Mouse (Mus musculus): ENCODE data around the gene Serinc3.
"Not testable (repeated sequence)": the region's sequence is repeated elsewhere in the genome, so short reads cannot be mapped to it uniquely, and the experiment has no call there.

The Serinc3 gene

DNA sequence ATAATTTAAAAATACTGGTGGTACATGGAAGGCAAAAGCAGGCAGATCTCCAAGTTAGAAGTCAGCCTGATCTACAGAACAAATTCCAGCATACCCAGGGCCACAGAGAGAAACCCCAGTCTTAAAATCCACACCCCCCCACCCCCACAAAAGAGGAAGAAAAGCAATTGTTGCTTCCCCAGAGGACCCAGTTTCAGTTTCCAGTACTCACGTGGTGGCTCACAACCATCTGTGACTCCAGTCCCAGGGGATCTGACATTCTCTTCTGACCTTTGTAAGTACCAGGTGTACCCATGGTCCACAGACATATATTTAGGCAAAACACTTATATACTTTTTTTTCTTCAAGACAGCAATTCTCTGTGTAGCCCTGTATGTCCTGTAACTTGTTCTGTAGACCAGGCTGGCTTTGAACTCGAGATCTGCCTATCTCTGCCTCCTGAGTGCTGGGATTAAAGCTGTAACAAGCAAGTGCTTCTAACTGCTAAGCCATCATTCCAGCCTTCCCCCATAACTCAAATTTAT is 17.8 kb upstream of the Serinc3 start:
- in situ Hi-C loops (cut with MboI): loop anchor here (5.0 kb wide), 1 partner anchor 55 kb away; no protein-coding TSS in a partner anchor

- in situ Hi-C loops (cut with MboI): loop anchor here (5.0 kb wide), 1 partner anchor 55 kb away; no protein-coding TSS in a partner anchor
These were observed 17.1 kb upstream of the Serinc3 start for GRCm38 (mm10) chr2:163662076-163662475.

GRCm38 (mm10) chr2:163661371-163661850 is 16.5 kb upstream of the Serinc3 start:
- in situ Hi-C loops (cut with MboI): loop anchor here (5.0 kb wide), 1 partner anchor 56 kb away; no protein-coding TSS in a partner anchor

- in situ Hi-C loops (cut with MboI): loop anchor here (5.0 kb wide), 1 partner anchor 57 kb away; no protein-coding TSS in a partner anchor
These were observed 15.3 kb upstream of the Serinc3 start for GRCm38 (mm10) chr2:163660103-163660701.

DNA sequence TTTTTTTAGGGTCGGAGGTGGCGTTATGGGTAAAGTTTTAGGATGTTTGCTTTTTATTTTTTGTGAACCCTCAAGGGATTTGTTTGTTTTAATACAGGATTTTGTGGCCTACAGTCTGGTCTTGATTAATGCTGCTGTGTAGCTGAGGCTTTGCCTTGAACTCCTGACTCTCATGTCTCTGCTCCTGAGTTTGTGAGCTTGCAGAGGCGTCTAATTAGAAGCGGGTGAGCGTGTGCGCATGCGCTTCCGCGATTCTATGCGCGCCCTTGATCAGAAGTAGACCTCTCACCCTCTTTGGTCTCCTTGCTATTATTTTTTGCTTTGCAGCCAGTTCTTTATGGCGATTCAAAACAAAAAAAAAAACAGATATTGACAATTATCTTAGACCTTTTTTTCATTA is 14.5 kb upstream of the Serinc3 start:
- in situ Hi-C loops (cut with MboI): no loop called here

DNA sequence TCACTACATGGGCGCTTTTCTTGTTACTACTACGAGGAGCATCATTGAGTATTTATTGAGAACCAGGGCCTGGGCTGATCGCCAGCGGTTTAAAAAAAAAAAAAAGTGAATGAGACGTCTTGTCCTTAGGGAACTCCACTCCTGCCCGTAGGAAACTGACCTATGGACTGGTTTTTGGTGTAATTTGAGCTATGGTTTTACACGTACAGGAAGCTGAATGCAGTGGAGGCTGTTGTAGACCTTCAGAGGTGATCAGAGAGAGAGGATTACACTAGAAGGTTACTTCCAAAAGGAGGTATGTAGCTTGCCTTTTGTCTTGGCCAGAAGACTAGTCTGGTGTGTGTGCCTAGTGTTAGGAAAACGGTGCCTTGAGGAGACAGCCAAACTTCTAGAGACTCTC is 14.0 kb upstream of the Serinc3 start:
- in situ Hi-C loops (cut with MboI): no loop called here

DNA sequence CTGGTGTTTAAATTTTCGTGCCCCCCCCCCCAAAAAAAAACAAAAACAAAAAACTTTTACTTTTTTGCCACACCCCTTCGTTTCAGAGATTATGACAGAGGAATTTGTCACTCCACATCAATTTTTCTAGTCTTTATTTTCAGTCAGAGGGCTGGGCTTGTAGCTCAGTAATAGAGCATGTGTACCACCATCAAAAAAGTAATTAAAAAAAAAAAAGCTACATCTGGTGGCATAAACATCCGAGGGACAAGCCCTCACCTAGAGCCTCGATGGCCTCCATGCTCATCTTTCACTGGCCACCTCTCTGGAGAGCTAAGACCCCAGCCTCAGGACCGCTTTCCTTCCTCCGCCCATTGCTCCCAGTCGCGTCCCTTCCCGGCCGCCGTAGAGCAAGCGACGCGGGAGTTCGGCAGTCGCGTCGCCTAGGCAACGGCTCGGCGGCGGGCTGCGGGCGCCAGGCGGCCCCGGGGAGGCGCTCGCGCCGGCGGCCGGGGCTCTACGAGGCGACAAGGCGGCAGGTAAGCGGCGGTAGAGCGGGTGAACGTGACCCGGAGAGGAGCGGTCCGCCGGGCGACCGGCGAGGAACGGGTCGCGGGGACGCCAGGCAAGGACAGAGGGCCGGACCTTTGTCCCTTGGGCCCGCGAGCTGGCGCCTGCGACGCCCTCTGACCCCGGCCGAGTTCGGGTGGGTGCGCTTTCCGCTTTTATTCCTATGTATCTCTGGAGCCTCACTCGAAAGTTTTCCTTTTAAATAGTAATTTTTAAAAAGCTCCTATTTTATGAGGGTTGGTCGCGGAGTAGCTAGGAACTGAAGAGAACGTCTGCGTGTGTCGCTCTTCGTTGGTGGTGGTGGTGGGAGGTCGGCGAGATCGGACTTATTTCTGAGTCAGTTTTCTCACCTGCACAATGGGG is 13.3 kb upstream of the Serinc3 start, which contains the start of gene Pkig:
Gene Pkig (plus strand): TSS at position 412 of the 912 bp plus-strand sequence.
- in situ Hi-C loops (cut with MboI): no loop called here

GRCm38 (mm10) chr2:163657486-163657885 is 12.6 kb upstream of the Serinc3 start:
- in situ Hi-C loops (cut with MboI): no loop called here

DNA sequence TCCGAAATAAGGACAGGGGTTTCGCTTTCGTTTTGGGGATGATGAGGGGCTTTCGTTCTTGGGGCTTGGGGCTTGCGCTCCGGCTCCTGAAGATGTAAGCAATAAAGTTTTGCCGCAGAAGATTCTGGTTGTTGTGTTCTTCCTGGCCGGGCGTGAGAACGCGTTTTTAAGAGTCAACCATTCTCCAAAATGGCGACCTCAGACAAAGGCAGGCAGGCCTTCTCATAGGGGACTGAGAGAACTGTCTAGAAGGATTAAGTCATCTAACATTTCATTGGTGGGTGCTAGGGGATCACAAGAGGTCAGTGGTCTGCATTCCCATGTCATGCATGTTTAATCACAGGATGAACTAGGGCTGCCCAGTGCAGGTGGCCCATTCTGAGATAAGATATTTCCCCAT is 10.8 kb upstream of the Serinc3 start:
- in situ Hi-C loops (cut with MboI): not testable (repeated sequence)

DNA sequence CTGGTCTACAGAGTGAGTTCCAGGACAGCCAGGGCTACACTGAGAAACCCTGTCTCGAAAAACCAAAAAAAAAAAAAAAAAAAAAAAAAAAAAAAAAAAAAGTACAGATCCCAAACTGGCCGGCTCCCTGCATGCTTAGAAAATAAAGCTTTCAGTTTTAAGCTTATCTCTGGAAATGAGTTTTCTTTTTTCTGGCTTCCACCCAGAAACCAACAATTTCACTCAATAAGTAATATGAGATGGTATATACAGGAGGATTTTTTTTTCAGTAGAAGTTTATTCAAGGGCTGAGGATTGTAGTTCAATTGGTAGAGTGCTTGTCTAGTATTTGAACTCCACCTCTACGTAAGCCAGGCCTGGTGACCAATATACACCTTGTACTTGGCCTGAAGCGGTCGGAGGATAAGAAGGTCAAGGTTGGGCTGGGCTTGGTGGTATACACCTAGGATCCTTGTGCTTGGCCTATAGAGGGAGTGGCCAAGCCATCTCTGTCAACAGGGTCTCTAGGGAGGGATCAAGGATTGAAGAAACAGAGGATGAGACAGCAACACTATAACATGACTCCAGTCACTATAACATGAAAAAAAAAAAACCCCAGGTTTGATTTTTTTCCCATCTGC is 1.6 kb upstream of the Serinc3 start:
- in situ Hi-C loops (cut with MboI): no loop called here

- in situ Hi-C loops (cut with MboI): no loop called here
These were observed 949 bp upstream of the Serinc3 start for GRCm38 (mm10) chr2:163645700-163646460.

- in situ Hi-C loops (cut with MboI): no loop called here
These were observed 884 bp downstream of the Serinc3 start for GRCm38 (mm10) chr2:163644047-163644446.

GRCm38 (mm10) chr2:163643576-163643971 is 1.4 kb downstream of the Serinc3 start:
- in situ Hi-C loops (cut with MboI): no loop called here

DNA sequence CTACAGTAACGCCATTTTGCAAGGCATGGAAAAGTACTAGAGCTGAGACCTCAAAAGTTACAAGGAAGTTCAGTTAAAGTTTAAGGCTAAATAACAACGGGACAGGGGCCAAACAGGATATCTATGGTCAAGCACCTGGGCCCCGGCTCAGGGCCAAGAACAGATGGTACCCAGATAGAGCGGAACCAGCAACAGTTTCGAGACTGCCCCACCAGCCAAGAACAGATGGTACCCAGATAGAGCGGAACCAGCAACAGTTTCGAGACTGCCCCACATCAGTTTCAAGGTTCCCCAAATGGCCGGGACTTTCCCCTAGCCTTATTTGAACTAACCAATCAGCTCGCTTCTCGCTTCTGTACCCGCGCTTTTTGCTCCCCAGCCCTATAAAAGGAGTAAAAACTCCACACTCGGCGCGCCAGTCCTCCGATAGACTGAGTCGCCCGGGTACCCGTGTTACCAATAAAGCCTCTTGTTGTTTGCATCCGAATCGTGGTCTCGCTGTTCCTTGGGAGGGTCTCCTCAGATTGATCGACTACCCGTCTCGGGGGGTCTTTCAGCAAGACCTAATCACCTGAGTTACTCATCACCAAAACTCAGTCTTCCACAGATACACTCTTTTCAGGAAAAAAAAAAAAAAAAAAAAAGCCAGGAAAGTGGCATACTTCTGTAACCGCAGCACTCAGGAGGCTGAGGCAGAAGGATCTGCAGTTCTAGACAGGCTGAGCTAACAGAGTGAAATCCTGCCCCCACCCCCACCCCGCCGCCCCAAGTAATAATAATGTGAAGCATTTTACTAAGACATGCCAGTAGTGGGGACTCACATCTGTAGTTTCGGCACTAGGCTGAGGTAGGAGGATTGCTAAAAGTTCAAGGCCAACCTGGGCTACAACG is 2.0 kb downstream of the Serinc3 start:
- in situ Hi-C loops (cut with MboI): no loop called here

DNA sequence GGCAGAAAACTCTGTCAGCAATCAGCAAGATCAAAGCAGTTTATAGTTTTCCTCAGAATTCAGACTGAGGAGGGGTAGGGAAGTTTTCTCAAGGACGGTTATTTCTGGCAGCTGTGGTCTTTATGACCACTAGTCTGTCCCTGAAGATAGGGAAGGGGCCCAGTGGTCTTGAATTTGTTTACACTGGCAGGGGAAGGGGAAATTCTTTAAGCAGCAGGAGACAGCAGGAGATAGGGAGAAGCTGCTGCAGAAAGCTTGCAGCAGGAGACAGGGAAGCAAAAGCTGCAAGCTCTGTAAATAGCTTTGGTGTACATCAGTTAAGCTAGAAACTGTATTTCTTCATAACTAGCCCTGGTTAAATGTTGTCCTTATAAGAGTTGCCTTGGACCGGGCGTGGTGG is 3.2 kb downstream of the Serinc3 start:
- in situ Hi-C loops (cut with MboI): no loop called here

DNA sequence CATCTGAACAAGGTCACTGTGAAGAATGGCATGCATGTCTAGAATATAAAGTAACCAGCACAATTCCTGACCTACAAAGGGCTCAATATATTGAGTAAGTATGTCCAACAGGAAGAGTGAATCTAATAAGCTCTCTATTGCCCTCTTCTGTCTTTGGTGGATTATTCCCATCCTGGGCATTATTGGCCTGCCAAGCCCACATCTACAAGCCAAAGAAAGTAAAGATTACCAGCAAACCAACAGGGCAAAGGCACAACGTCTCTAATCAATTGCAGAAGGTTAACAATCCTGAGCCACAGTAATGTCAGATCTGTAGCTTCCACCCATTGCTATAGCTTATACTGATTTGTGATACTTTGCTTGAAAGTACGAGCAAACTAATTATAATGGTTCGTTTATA is 4.4 kb downstream of the Serinc3 start:
- in situ Hi-C loops (cut with MboI): no loop called here

GRCm38 (mm10) chr2:163637655-163638266 is 7.2 kb downstream of the Serinc3 start:
- in situ Hi-C loops (cut with MboI): no loop called here

DNA sequence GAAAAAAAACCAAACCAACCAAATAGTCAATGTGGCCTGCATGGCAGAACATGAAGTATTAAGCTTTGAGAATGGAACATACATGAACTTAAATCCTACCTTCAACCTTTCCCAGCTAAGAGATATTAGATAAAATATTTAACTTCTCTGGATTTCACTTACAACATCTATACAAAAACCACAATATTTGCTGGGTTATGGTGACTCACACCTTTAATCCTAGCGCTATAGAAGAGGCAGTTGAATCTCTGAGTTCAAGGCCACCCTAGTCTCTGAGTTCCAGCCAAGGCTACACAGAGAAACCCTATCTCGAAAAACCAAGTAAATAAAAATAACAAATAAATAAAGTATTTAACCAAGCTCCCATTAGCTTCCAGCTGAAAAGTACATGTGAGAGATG is 8.9 kb downstream of the Serinc3 start:
- in situ Hi-C loops (cut with MboI): no loop called here

GRCm38 (mm10) chr2:163634211-163634610 is 10.7 kb downstream of the Serinc3 start:
- in situ Hi-C loops (cut with MboI): no loop called here

DNA sequence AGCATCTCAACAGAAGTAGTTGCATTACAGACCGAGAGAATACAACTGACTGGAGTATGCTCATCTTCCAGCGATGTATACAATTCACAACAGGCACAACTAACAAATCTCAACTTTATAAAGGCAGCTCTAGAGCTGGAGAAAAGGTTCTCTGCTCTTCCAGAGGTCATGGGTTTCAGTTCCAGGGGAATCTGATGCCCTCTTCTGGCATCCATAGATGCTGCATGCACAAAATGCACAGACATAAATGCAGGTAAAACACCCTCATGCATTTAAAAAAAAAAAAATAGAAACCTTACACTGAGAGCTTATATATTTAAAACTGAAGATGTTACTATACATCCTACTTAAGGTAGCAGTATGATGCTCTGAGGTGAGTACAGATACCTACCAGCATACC is 13.2 kb downstream of the Serinc3 start:
- in situ Hi-C loops (cut with MboI): no loop called here

Measured in mature B cell (primary cell).